ENCODE assay signal across 22 mouse cellular contexts in genomic region chr4:25796149-25796548, GRCm38 (mm10). TPM values are rescaled to one million over a fixed set of nuclear protein-coding genes. Genes with fewer than 3 reads are reported as not detected.
DNase-seq lines count a peak whose midpoint lies in the region; ATAC-seq and TF ChIP-seq lines count a peak whose summit lies in the region.
"Had no signal": no experiment of that assay in that cellular context is flagged by ENCODE, and none has a peak within 500 bp of the region (broad histone marks: within the 10 kb centered on the region; RNA-seq: fewer than 3 reads in every experiment).

No protein-coding gene starts in this region.

- peaks cover 30% of the 10 kb centered on the region for H3K4me1 ChIP-seq in forebrain, embryonic 15.5 days
- no peaks in the 10 kb centered on the region for H3K4me1 ChIP-seq in forebrain, embryonic 11.5 days (replicated peaks; ENCODE audit: control insufficient read depth, insufficient read depth, low read length)
- H3K4me1 ChIP-seq in midbrain, embryonic 14.5 days (ENCODE audit: control insufficient read depth, insufficient read depth, low read length), result 0 out of 2 replicates have a peak, but pooled peaks cover 4% of the 10 kb centered on the region
- H3K4me1 ChIP-seq in midbrain, embryonic 11.5 days (ENCODE audit: control insufficient read depth, insufficient read depth, low read length), result peaks cover 6% of the 10 kb centered on the region
- H3K4me1 ChIP-seq in neural tube, embryonic 14.5 days (ENCODE audit: control insufficient read depth, insufficient read depth, low read length), result peaks cover 4% of the 10 kb centered on the region; the same call in 1 of the 2 replicates
- no peaks in the 10 kb centered on the region for H3K4me1 ChIP-seq in lung, postnatal 0 days (ENCODE audit: insufficient read depth, low read depth, low read length)
- H3K4me1 ChIP-seq: liver, embryonic 15.5 days had no signal

- no peaks in the 10 kb centered on the region for H3K9me3 ChIP-seq in forebrain, embryonic 15.5 days
- H3K9me3 ChIP-seq in forebrain, embryonic 11.5 days (ENCODE audit: control insufficient read depth, low read length), result no peaks in the 10 kb centered on the region
- no peaks in the 10 kb centered on the region for H3K9me3 ChIP-seq in midbrain, embryonic 14.5 days (ENCODE audit: control insufficient read depth, low read length)
- no peaks in the 10 kb centered on the region for H3K9me3 ChIP-seq in midbrain, embryonic 11.5 days (ENCODE audit: control insufficient read depth, low read length)
- no peaks in the 10 kb centered on the region for H3K9me3 ChIP-seq in neural tube, embryonic 14.5 days (ENCODE audit: control insufficient read depth, low read length)
- H3K9me3 ChIP-seq in lung, postnatal 0 days (ENCODE audit: low read length), result no peaks in the 10 kb centered on the region
- H3K9me3 ChIP-seq: limb, embryonic 15.5 days; liver, embryonic 15.5 days had no signal

- 0 out of 2 replicates have a peak overlapping the region, but pooled peaks have one; percentile 1 for H3K4me3 ChIP-seq in forebrain, embryonic 15.5 days
- no peak overlapping the region for H3K4me3 ChIP-seq in forebrain, embryonic 11.5 days (ENCODE audit: low read depth, low read length)
- no peak overlapping the region for H3K4me3 ChIP-seq in midbrain, embryonic 14.5 days (replicated peaks; ENCODE audit: low read depth, low read length)
- H3K4me3 ChIP-seq in midbrain, embryonic 11.5 days (ENCODE audit: low read depth, low read length), result no peak overlapping the region
- H3K4me3 ChIP-seq in neural tube, embryonic 14.5 days (ENCODE audit: low read depth, low read length), result no peak overlapping the region
- H3K4me3 ChIP-seq in lung, postnatal 0 days (ENCODE audit: low read depth, low read length), result no peak overlapping the region
- H3K4me3 ChIP-seq: layer of hippocampus, adult 2 months; limb, embryonic 15.5 days; liver, embryonic 15.5 days had no signal

- no peak overlapping the region for H3K4me2 ChIP-seq in forebrain, embryonic 15.5 days (replicated peaks)
- H3K4me2 ChIP-seq in forebrain, embryonic 11.5 days (ENCODE audit: low read depth, low read length, severe bottlenecking), result no peak overlapping the region
- H3K4me2 ChIP-seq in midbrain, embryonic 14.5 days (ENCODE audit: low read length), result peak overlapping the region; percentile 15; the same call in 1 of the 2 replicates
- H3K4me2 ChIP-seq in midbrain, embryonic 11.5 days, result no peak overlapping the region
- peak overlapping the region; percentile 21; the same call in 1 of the 2 replicates for H3K4me2 ChIP-seq in neural tube, embryonic 14.5 days (ENCODE audit: low read depth, low read length)
- H3K4me2 ChIP-seq in lung, postnatal 0 days (replicated peaks; ENCODE audit: low read depth, low read length), result no peak overlapping the region
- H3K4me2 ChIP-seq: limb, embryonic 15.5 days; liver, embryonic 15.5 days had no signal

- 31% methylated on average over 3 of the region's 3 CpGs for WGBS in forebrain, embryonic 15.5 days
- WGBS in forebrain, embryonic 11.5 days, result 40% methylated on average over 3 of the region's 3 CpGs
- WGBS in midbrain, embryonic 14.5 days, result 45% methylated on average over 3 of the region's 3 CpGs
- 54% methylated on average over 3 of the region's 3 CpGs for WGBS in midbrain, embryonic 11.5 days
- WGBS in neural tube, embryonic 14.5 days, result 45% methylated on average over 3 of the region's 3 CpGs
- WGBS in lung, postnatal 0 days, result 42% methylated on average over 3 of the region's 3 CpGs

- no peak overlapping the region for H3K9ac ChIP-seq in forebrain, embryonic 15.5 days (replicated peaks)
- H3K9ac ChIP-seq in forebrain, embryonic 11.5 days (ENCODE audit: low read length), result no peak overlapping the region
- no peak overlapping the region for H3K9ac ChIP-seq in midbrain, embryonic 14.5 days (replicated peaks; ENCODE audit: low read length)
- no peak overlapping the region for H3K9ac ChIP-seq in midbrain, embryonic 11.5 days (ENCODE audit: low read length)
- no peak overlapping the region for H3K9ac ChIP-seq in neural tube, embryonic 14.5 days (replicated peaks; ENCODE audit: low read depth, low read length)
- no peak overlapping the region for H3K9ac ChIP-seq in lung, postnatal 0 days (replicated peaks; ENCODE audit: low read depth)
- H3K9ac ChIP-seq: limb, embryonic 15.5 days; liver, embryonic 15.5 days had no signal

- H3K27ac ChIP-seq in forebrain, embryonic 15.5 days (replicated peaks), result no peak overlapping the region
- no peak overlapping the region for H3K27ac ChIP-seq in forebrain, embryonic 11.5 days (ENCODE audit: low read depth, low read length)
- H3K27ac ChIP-seq in midbrain, embryonic 14.5 days (replicated peaks; ENCODE audit: low read depth, low read length), result no peak overlapping the region
- H3K27ac ChIP-seq in midbrain, embryonic 11.5 days (ENCODE audit: low read depth, low read length), result no peak overlapping the region
- no peak overlapping the region for H3K27ac ChIP-seq in neural tube, embryonic 14.5 days (ENCODE audit: low read depth, low read length)
- no peak overlapping the region for H3K27ac ChIP-seq in lung, postnatal 0 days (ENCODE audit: low read length)
- H3K27ac ChIP-seq: layer of hippocampus, adult 2 months; limb, embryonic 15.5 days; liver, embryonic 15.5 days had no signal

- no peak for TF ChIP-seq EP300 in lung, postnatal 0 days (IDR thresholded peaks at IDR 0.05)

- no peak for TF ChIP-seq CTCF in lung, postnatal 0 days (IDR thresholded peaks at IDR 0.05)

- no peak for ATAC-seq in forebrain, embryonic 15.5 days (replicated peaks)
- no peak for ATAC-seq in forebrain, embryonic 11.5 days (replicated peaks; ENCODE audit: low FRiP score)
- ATAC-seq in midbrain, embryonic 14.5 days (ENCODE audit: low FRiP score, low TSS enrichment), result no peak
- ATAC-seq in midbrain, embryonic 11.5 days (ENCODE audit: low FRiP score), result no peak
- no peak for ATAC-seq in neural tube, embryonic 14.5 days (ENCODE audit: low read depth)
- ATAC-seq in lung, postnatal 0 days, result no peak

- no peaks in the 10 kb centered on the region for H3K36me3 ChIP-seq in forebrain, embryonic 15.5 days
- H3K36me3 ChIP-seq in forebrain, embryonic 11.5 days (ENCODE audit: control insufficient read depth, insufficient read depth, low read length), result no peaks in the 10 kb centered on the region
- no peaks in the 10 kb centered on the region for H3K36me3 ChIP-seq in midbrain, embryonic 14.5 days (ENCODE audit: control insufficient read depth, insufficient read depth, low read length)
- H3K36me3 ChIP-seq in midbrain, embryonic 11.5 days (ENCODE audit: control insufficient read depth, insufficient read depth, low read length), result no peaks in the 10 kb centered on the region
- H3K36me3 ChIP-seq in neural tube, embryonic 14.5 days (ENCODE audit: control insufficient read depth, insufficient read depth, low read length), result no peaks in the 10 kb centered on the region
- no peaks in the 10 kb centered on the region for H3K36me3 ChIP-seq in lung, postnatal 0 days (ENCODE audit: insufficient read depth, low read length)
- H3K36me3 ChIP-seq: limb, embryonic 15.5 days; liver, embryonic 15.5 days had no signal

- DNase-seq in forebrain, embryonic 11.5 days (ENCODE audit: low spot score), result no peak
- no peak for DNase-seq in midbrain, embryonic 14.5 days
- no peak for DNase-seq in midbrain, embryonic 11.5 days (ENCODE audit: low spot score, missing footprints)
- peak; percentile 89 for DNase-seq in R1 (ENCODE audit: low read depth, low spot score)
- no peak for DNase-seq in frontal cortex, postnatal 14 days (ENCODE audit: low spot score in 2 of 2)
- no peak for DNase-seq in lung, postnatal 0 days (ENCODE audit: low spot score)
- DNase-seq: cerebellum, adult 18-20 months; cerebellum, postnatal 25 days; embryo, embryonic 11 days; gastrocnemius, postnatal 36 days; kidney, adult 8-10 months; kidney, postnatal 14 days; layer of hippocampus, postnatal 36 days; lung, postnatal 10 days; right cerebral cortex, postnatal 4 days; thymus, adult 2 months had no signal

- H3K27me3 ChIP-seq in forebrain, embryonic 15.5 days, result no peaks in the 10 kb centered on the region
- no peaks in the 10 kb centered on the region for H3K27me3 ChIP-seq in forebrain, embryonic 11.5 days (ENCODE audit: control insufficient read depth, insufficient read depth, low read length)
- no peaks in the 10 kb centered on the region for H3K27me3 ChIP-seq in midbrain, embryonic 14.5 days (ENCODE audit: control insufficient read depth, insufficient read depth, low read length)
- H3K27me3 ChIP-seq in midbrain, embryonic 11.5 days (ENCODE audit: control insufficient read depth, insufficient read depth, low read length), result no peaks in the 10 kb centered on the region
- no peaks in the 10 kb centered on the region for H3K27me3 ChIP-seq in neural tube, embryonic 14.5 days (ENCODE audit: control insufficient read depth, insufficient read depth, low read length)
- no peaks in the 10 kb centered on the region for H3K27me3 ChIP-seq in lung, postnatal 0 days (replicated peaks; ENCODE audit: insufficient read depth, low read length)

RNA-seq across cellular contexts. Expression of gene Fut9, which starts 3.9 kb away (rescaled TPM):
- 14.4 and 15.7 TPM in 2 replicates for polyA plus RNA-seq in forebrain, embryonic 15.5 days (2015; fragmentation: Nextera tagmentation; extraction: Ambion mirVana)
- polyA plus RNA-seq in forebrain, embryonic 11.5 days (2014; fragmentation: Nextera tagmentation; extraction: Ambion mirVana), result 8.5 and 10.0 TPM in 2 replicates
- polyA plus RNA-seq in midbrain, embryonic 14.5 days (2014; fragmentation: Nextera tagmentation; extraction: Ambion mirVana), result 15.9 and 23.9 TPM in 2 replicates
- polyA plus RNA-seq in midbrain, embryonic 11.5 days (2014; fragmentation: Nextera tagmentation; extraction: Ambion mirVana), result 3.3 TPM in 2 replicates
- 30.1 and 42.1 TPM in 2 replicates for polyA plus RNA-seq in neural tube, embryonic 14.5 days (2014; fragmentation: Nextera tagmentation; extraction: Ambion mirVana)
- 0.01 and 0.02 TPM in 2 replicates for polyA plus RNA-seq in lung, postnatal 0 days (2015; fragmentation: Nextera tagmentation; extraction: Ambion mirVana)
- polyA plus RNA-seq: heart, postnatal 0 days had no signal

Comparison
In these comparisons a context has a peak if more than half of its experiments do, and no peak if none do; other contexts are left out.
1. H3K4me2 ChIP-seq: peak in midbrain, embryonic 14.5 days (single experiment) and neural tube, embryonic 14.5 days (single experiment); none in forebrain, embryonic 15.5 days (single experiment), forebrain, embryonic 11.5 days (single experiment), midbrain, embryonic 11.5 days (single experiment) and lung, postnatal 0 days (single experiment).